Mouse (Mus musculus) embryo, embryonic 11 days (tissue): ENCODE results near the gene Wiz.

Experiments used
- DNase-seq: peaks from one replicate; pipeline ENCODE4 v3.0.0-alpha.2; 2015

Gene Wiz

GRCm38 (mm10) chr17:32377137-32377536 is 12.1 kb downstream of the Wiz start:
- no peak for DNase-seq

GRCm38 (mm10) chr17:32376475-32376874 is 12.8 kb downstream of the Wiz start:
- no peak for DNase-seq

GRCm38 (mm10) chr17:32368991-32369578 is 20.2 kb downstream of the Wiz start:
- peak; percentile 39 for DNase-seq

GRCm38 (mm10) chr17:32367706-32368105 is 21.5 kb downstream of the Wiz start:
- no peak for DNase-seq

GRCm38 (mm10) chr17:32365296-32365695 is 23.9 kb downstream of the Wiz start:
- no peak for DNase-seq

- no peak for DNase-seq
Observed at GRCm38 (mm10) chr17:32364850-32365249, 24.4 kb downstream of the Wiz start.

GRCm38 (mm10) chr17:32364331-32364730 is 24.9 kb downstream of the Wiz start:
- DNase-seq: peak; percentile 99

GRCm38 (mm10) chr17:32363821-32364301 is 25.4 kb downstream of the Wiz start:
- DNase-seq: no peak

- no peak for DNase-seq
Observed at GRCm38 (mm10) chr17:32362686-32363085, 26.6 kb downstream of the Wiz start.

- DNase-seq: no peak
Observed at GRCm38 (mm10) chr17:32359928-32360327, 29.3 kb downstream of the Wiz start.

GRCm38 (mm10) chr17:32358943-32359340 is 30.3 kb downstream of the Wiz start:
- no peak for DNase-seq

- DNase-seq: no peak
Observed at GRCm38 (mm10) chr17:32358192-32358942, 30.9 kb downstream of the Wiz start.

- DNase-seq: no peak
Observed at GRCm38 (mm10) chr17:32356766-32357760, 32.2 kb downstream of the Wiz start.

- DNase-seq: no peak
Observed at GRCm38 (mm10) chr17:32356281-32356680, 33.0 kb downstream of the Wiz start.

- DNase-seq: no peak
Observed at GRCm38 (mm10) chr17:32355031-32355430, 34.2 kb downstream of the Wiz start.

- DNase-seq: no peak
Observed at GRCm38 (mm10) chr17:32354211-32354610, 35.0 kb downstream of the Wiz start.

GRCm38 (mm10) chr17:32353696-32354095 is 35.5 kb downstream of the Wiz start:
- DNase-seq: no peak

- DNase-seq: no peak
Observed at GRCm38 (mm10) chr17:32351726-32352125, 37.5 kb downstream of the Wiz start.

GRCm38 (mm10) chr17:32351269-32351668 is 38.0 kb downstream of the Wiz start:
- DNase-seq: no peak

- peak; percentile 98 for DNase-seq
Observed at GRCm38 (mm10) chr17:32350382-32350983, 38.8 kb downstream of the Wiz start, which contains the start of gene Akap8l. Gene Akap8l (minus strand): TSS chr17:32350607.

GRCm38 (mm10) chr17:32349851-32350381 is 39.3 kb downstream of the Wiz start:
- no peak for DNase-seq

- DNase-seq: peak; percentile 59
Observed at GRCm38 (mm10) chr17:32349037-32349732, 40.1 kb downstream of the Wiz start.
